Mouse (Mus musculus) liver, adult (tissue): ENCODE results near the gene Bnc2.

ENCODE experiments used
- GATA4 ChIP-seq: IDR thresholded peaks from 2 replicates; pipeline ENCODE4 v1.6.1; 2014; ENCODE audit warnings: mild to moderate bottlenecking, low read length; ENCODE audit not compliant: insufficient replicate concordance

The Bnc2 gene

GRCm38 (mm10) chr4:84431677-84432515, 243.2 kb downstream of the Bnc2 start:
- no peak for TF ChIP-seq GATA4

- TF ChIP-seq GATA4, result no peak
Observed at GRCm38 (mm10) chr4:84427955-84428354, 247.1 kb downstream of the Bnc2 start.

- TF ChIP-seq GATA4, result no peak
Observed at GRCm38 (mm10) chr4:84411431-84411830, 263.6 kb downstream of the Bnc2 start.

GRCm38 (mm10) chr4:84407328-84408028, 267.6 kb downstream of the Bnc2 start:
- TF ChIP-seq GATA4, result no peak

GRCm38 (mm10) chr4:84403356-84404145, 271.5 kb downstream of the Bnc2 start:
- no peak for TF ChIP-seq GATA4

GRCm38 (mm10) chr4:84388991-84389390, 286.1 kb downstream of the Bnc2 start:
- TF ChIP-seq GATA4, result no peak

- no peak for TF ChIP-seq GATA4
Observed at GRCm38 (mm10) chr4:84385156-84385555, 289.9 kb downstream of the Bnc2 start.

GRCm38 (mm10) chr4:84379289-84379688, 295.8 kb downstream of the Bnc2 start:
- no peak for TF ChIP-seq GATA4

GRCm38 (mm10) chr4:84377513-84377912, 297.6 kb downstream of the Bnc2 start:
- no peak for TF ChIP-seq GATA4

GRCm38 (mm10) chr4:84362337-84362823, 312.7 kb downstream of the Bnc2 start:
- TF ChIP-seq GATA4, result no peak

- TF ChIP-seq GATA4, result no peak
Observed at GRCm38 (mm10) chr4:84361165-84361564, 313.9 kb downstream of the Bnc2 start.

- TF ChIP-seq GATA4, result no peak
Observed at GRCm38 (mm10) chr4:84359996-84360395, 315.1 kb downstream of the Bnc2 start.

GRCm38 (mm10) chr4:84358204-84358603, 316.9 kb downstream of the Bnc2 start:
- no peak for TF ChIP-seq GATA4

- no peak for TF ChIP-seq GATA4
Observed at GRCm38 (mm10) chr4:84357382-84357781, 317.7 kb downstream of the Bnc2 start.

- TF ChIP-seq GATA4, result no peak
Observed at GRCm38 (mm10) chr4:84356468-84357153, 318.5 kb downstream of the Bnc2 start.
